Mouse (Mus musculus) lung, embryonic 14.5 days (tissue): Measurements from ENCODE around the gene Sh2d5. TPM values are rescaled to one million over a fixed set of nuclear protein-coding genes. Genes with fewer than 3 reads are reported as not detected.
A peak's percentile ranks its signal among the peaks of the same experiment; 100 is the strongest.

Experiments used
- ATAC-seq: fragments of 200-750 bp; cut with Nextera tagmentation; 2 replicates; pipeline ENCODE4 v1.8.0; 2017; ENCODE audit warnings: mild to moderate bottlenecking, moderate TSS enrichment, moderate library complexity; ENCODE audit not compliant: insufficient read depth
- DNase-seq: peaks from one replicate; pipeline ENCODE4 v3.0.0-alpha.2; 2015
- H3K27ac ChIP-seq: fragments of 300-500 bp; sonication (generic); 2 replicates; pipeline ENCODE4 v1.5.1; 2014; ENCODE audit warnings: low read depth, mild to moderate bottlenecking, moderate library complexity
- H3K27me3 ChIP-seq: fragments of 300-500 bp; sonication (generic); 2 replicates; pipeline ENCODE4 v1.6.1; 2014; ENCODE audit warnings: low read length, control low read depth; ENCODE audit not compliant: insufficient read depth
- H3K36me3 ChIP-seq: fragments of 300-500 bp; sonication (generic); 2 replicates; pipeline ENCODE4 v1.6.1; 2014; ENCODE audit warnings: control low read depth; ENCODE audit not compliant: insufficient read depth
- H3K4me1 ChIP-seq: fragments of 300-500 bp; sonication (generic); 2 replicates; pipeline ENCODE4 v1.6.1; 2014; ENCODE audit warnings: antibody characterized with exemption, control low read depth; ENCODE audit not compliant: insufficient read depth
- H3K4me2 ChIP-seq: fragments of 300-500 bp; sonication (generic); 2 replicates; pipeline ENCODE4 v1.6.1; 2014; ENCODE audit warnings: mild to moderate bottlenecking
- H3K4me3 ChIP-seq: fragments of 300-500 bp; sonication (generic); 2 replicates; pipeline ENCODE4 v1.5.1; 2014; ENCODE audit warnings: low read depth, low read length
- H3K9ac ChIP-seq: fragments of 300-500 bp; sonication (generic); 2 replicates; pipeline ENCODE4 v1.6.1; 2014
- H3K9me3 ChIP-seq: fragments of 300-500 bp; sonication (generic); 2 replicates; pipeline ENCODE4 v1.6.1; 2016; ENCODE audit warnings: low read depth, low read length, control low read depth
- CTCF ChIP-seq: IDR thresholded peaks from 2 replicates; pipeline ENCODE4 v1.5.1; 2016; ENCODE audit warnings: antibody characterized with exemption, low read depth
- WGBS: fragments of 180-500 bp; shearing (Covaris S2); extraction: QIAGEN DNeasy Blood & Tissue Kit; methylation state at CpG from one replicate; pipeline ENCODE4 v1.1.7; 2014; 5-methylcytosine and 5-hydroxymethylcytosine counted together
- polyA plus RNA-seq: library from polyadenylated mRNA; unstranded; fragments of >200 nt; fragmentation: Nextera tagmentation; extraction: Ambion mirVana; gene quantifications from 2 replicates; pipeline ENCODE4 v1.2.1, GENCODE M21; 2014

Gene Sh2d5
- polyA plus RNA-seq, 1 experiment from 2014 or later, result 0.36 TPM

DNA sequence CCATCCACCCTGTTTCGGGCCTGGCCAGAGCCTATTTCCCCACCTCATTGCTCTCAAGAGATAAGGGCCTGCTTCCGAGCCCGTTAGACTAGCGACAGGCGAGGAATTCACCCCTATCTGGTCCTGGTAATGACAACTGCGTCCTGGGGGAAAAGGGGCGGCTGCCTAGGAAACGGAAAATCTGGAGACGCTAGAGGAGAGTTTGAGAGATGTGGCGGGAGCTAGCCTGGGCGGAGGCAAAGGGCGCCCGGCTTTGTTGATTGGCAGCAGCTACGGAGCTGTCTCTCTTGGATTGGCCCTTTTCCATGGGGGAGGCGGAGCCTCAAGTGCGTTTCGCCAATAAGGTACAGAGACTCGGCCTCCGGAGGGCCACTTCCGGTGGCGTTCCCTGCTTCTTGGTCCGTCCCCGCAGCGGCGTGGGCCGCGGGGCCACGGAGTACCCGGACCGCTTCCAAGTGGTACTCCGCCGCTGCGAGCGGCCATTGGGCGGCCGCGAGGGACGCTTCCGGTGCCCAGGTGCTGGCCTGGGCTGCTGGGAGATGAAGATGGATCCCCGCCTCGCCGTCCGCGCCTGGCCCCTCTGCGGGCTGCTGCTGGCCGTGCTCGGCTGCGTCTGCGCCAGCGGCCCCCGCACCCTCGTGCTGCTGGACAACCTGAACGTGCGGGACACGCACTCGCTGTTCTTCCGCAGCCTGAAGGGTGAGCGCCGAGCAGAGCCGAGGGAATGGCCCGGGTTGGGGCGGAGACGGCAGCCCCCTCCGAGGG is 54.3 kb downstream of the Sh2d5 start, which contains the start of gene Ddost:
TSS of gene Ddost (plus strand) at position 391 of the 765 bp plus-strand sequence.
- H3K27ac ChIP-seq, result peak within 1 kb of the TSS; percentile 85
- WGBS, result under 1% methylated on average over 64 of the region's 64 CpGs
- no peaks in the 10 kb centered on the region for H3K9me3 ChIP-seq
- H3K4me3 ChIP-seq, result peak within 1 kb of the TSS; percentile 97
- H3K4me1 ChIP-seq, result peaks cover 7% of the 10 kb centered on the region; the same call in 1 of the 2 replicates
- H3K27me3 ChIP-seq, result no peaks in the 10 kb centered on the region
- peaks cover 25% of the 10 kb centered on the region for H3K36me3 ChIP-seq
- H3K4me2 ChIP-seq, result peak within 1 kb of the TSS; percentile 81
- DNase-seq (peak; percentile 100), ATAC-seq (peak; percentile 99)
- H3K9ac ChIP-seq, result peak within 1 kb of the TSS; percentile 91
- TF ChIP-seq CTCF, result no peak

- no peak overlapping the region for H3K4me2 ChIP-seq
- H3K36me3 ChIP-seq, result peaks cover 49% of the 10 kb centered on the region
- TF ChIP-seq CTCF, result no peak
- H3K9ac ChIP-seq, result no peak overlapping the region
- H3K27ac ChIP-seq, result no peak overlapping the region
- peaks cover 7% of the 10 kb centered on the region; the same call in 1 of the 2 replicates for H3K4me1 ChIP-seq
- H3K4me3 ChIP-seq, result no peak overlapping the region
- no peaks in the 10 kb centered on the region for H3K27me3 ChIP-seq
- ATAC-seq (no peak), DNase-seq (no peak)
- 88% methylated on average over 3 of the region's 3 CpGs for WGBS
- H3K9me3 ChIP-seq, result no peaks in the 10 kb centered on the region
Measured at GRCm38 (mm10) chr4:138307025-138307424, 56.8 kb downstream of the Sh2d5 start.

DNA sequence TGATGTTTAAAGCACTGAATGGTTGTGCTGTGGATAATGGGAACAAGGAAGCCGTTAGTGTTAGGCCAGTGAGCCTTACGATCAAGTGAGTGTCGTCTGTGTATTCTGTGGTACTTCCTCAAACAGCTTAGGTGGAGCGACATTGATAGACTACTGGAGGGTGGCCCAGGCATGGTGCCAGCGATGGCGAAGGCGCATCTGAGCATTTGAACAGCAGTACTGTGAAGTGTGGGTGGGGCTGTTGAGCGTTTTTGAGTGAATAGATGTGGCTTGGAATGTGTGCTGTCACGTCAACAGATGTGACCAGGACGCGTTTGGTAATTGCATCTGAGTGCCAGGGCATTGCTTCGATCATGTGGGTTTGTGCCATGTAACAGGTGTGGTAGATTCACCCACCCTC is 57.5 kb downstream of the Sh2d5 start:
- Histone ChIP-seq H3K4me3 (no peak overlapping the region), H3K27me3 (no peaks in the 10 kb centered on the region), H3K9me3 (no peaks in the 10 kb centered on the region), H3K4me2 (no peak overlapping the region), H3K36me3 (peaks cover 56% of the 10 kb centered on the region), H3K27ac (no peak overlapping the region), H3K9ac (no peak overlapping the region), H3K4me1 (peaks cover 7% of the 10 kb centered on the region; the same call in 1 of the 2 replicates)
- DNase-seq, result no peak
- TF ChIP-seq CTCF, result no peak
- no peak for ATAC-seq
- WGBS, result 81% methylated on average over 12 of the region's 12 CpGs

DNA sequence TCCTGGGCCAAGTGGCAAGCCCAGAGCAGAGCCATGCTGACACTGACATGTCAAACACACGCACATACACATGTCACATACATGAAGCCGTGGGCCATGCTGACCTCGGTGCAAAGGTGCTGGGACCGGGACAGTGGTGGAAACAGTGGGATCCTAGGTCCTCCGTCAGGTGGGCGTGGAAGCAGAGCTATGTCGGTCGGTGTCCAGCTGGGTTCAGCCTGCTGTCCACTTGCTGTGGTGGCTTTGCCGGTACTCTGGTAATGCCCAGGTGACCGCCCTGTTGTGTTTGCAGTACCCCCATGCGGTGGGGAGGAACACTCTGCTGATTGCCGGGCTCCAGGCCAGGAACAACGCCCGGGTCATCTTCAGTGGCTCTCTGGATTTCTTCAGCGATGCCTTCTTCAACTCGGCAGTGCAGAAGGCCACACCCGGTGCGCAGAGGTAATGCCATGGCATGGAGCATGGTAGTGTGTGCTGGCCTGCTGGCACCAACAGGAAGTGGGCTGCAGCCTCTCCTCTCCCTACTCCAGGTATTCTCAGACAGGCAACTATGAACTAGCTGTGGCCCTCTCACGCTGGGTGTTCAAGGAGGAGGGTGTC is 60.2 kb downstream of the Sh2d5 start:
- no peak for DNase-seq
- Histone ChIP-seq H3K4me3 (no peak overlapping the region), H3K27me3 (no peaks in the 10 kb centered on the region), H3K9ac (no peak overlapping the region), H3K4me1 (peaks cover 6% of the 10 kb centered on the region; the same call in 1 of the 2 replicates), H3K4me2 (no peak overlapping the region), H3K27ac (no peak overlapping the region), H3K9me3 (no peaks in the 10 kb centered on the region), H3K36me3 (peaks cover 81% of the 10 kb centered on the region)
- 92% methylated on average over 19 of the region's 19 CpGs for WGBS
- no peak for ATAC-seq
- TF ChIP-seq CTCF, result no peak

Other genes starting within 250 kb of the Sh2d5 start
- gene Hp1bp3, start 34.1 kb upstream of the Sh2d5 start, polyA plus RNA-seq, result 172 and 179 TPM in 2 replicates
- gene Kif17, start within 50 bp of the Sh2d5 start, polyA plus RNA-seq, result 2.2 and 2.5 TPM in 2 replicates
- 371 and 379 TPM in 2 replicates for gene Ddost, start 54.3 kb downstream of the Sh2d5 start, polyA plus RNA-seq
- gene Pink1, start 75.9 kb downstream of the Sh2d5 start, polyA plus RNA-seq, result 22.2 and 25.1 TPM in 2 replicates
- 24.1 and 24.4 TPM in 2 replicates for gene Cda, start 117.6 kb downstream of the Sh2d5 start, polyA plus RNA-seq
- not detected in 2 replicates for gene Fam43b, start 146.1 kb downstream of the Sh2d5 start, polyA plus RNA-seq
- 16.1 and 18.0 TPM in 2 replicates for gene Mul1, start 184.3 kb downstream of the Sh2d5 start, polyA plus RNA-seq
- gene Camk2n1, start 203.9 kb downstream of the Sh2d5 start, polyA plus RNA-seq, result 2.6 and 3.2 TPM in 2 replicates